Mouse (Mus musculus) olfactory bulb, adult 2 months (tissue): Measurements from ENCODE around the gene Slc47a1.

Source experiments
- CTCF ChIP-seq: fragments of 200-500 bp; IDR thresholded peaks from 2 replicates; pipeline ENCODE4 v1.5.1; 2012; ENCODE audit warnings: low read depth, mild to moderate bottlenecking, low read length, moderate library complexity; ENCODE audit not compliant: insufficient read depth
- POLR2A ChIP-seq: fragments of 200-500 bp; IDR thresholded peaks from 2 replicates; pipeline ENCODE4 v1.6.1; 2012; ENCODE audit warnings: mild to moderate bottlenecking, low read depth, low read length, moderate library complexity; ENCODE audit not compliant: insufficient read depth

DNA sequence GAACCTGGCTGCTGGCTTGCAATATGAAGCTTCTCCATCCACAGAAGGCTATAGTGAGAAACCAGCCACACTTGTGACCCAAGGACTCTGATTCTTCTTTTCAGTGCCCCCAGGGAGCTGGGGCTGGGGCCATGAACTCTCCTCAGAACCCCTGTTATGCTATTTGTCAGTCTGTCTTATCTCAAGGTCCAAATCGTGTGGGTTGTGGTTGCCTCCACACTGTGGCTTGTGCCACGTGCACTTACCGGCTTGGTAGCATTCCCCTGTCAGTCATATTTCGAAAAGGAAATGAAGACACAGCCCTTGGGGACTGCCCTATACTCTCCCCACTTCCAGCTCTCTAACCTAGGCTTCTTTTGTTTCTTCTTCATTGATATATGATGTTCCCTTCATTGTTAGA, 7.6 kb upstream of the Slc47a1 start:
- TF ChIP-seq CTCF (no peak), POLR2A (no peak)
